Mouse (Mus musculus): Measurements from ENCODE around the gene Ddx18. TPM values are rescaled to one million over a fixed set of nuclear protein-coding genes. Genes with fewer than 3 reads are reported as not detected.

The Ddx18 gene
- polyA plus RNA-seq (2012; rRNA removed), result 30.1 and 32.1 TPM in 2 replicates

GRCm38 (mm10) chr1:121567521-121568489, at the start of gene Ddx18:
TSS of gene Ddx18 (minus strand) at chr1:121567989.
- no peaks in the 10 kb centered on the region for H3K27me3 ChIP-seq (ENCODE audit: control insufficient read depth, insufficient read depth, low read length)
- peaks cover 2% of the 10 kb centered on the region; the same call in 1 of the 2 replicates for H3K4me1 ChIP-seq (ENCODE audit: control insufficient read depth, insufficient read depth, insufficient read length)
- peak; percentile 87 to 94 for DNase-seq (ENCODE audit: low read depth in 1 of 2, low spot score in 2 of 2)
- peak within 1 kb of the TSS; percentile 82 for H3K4me3 ChIP-seq (ENCODE audit: extremely low read depth, insufficient read depth, insufficient read length)
- WGBS, result 7% methylated on average over 53 of the region's 53 CpGs
- H3K27ac ChIP-seq (ENCODE audit: insufficient read depth, low read length), result peak within 1 kb of the TSS; percentile 67
- H3K36me3 ChIP-seq (ENCODE audit: control insufficient read depth, insufficient read depth, low read length), result peaks cover 9% of the 10 kb centered on the region
- no peak for TF ChIP-seq POLR2A (IDR thresholded peaks at IDR 0.05; ENCODE audit: low read depth, low read length)
- peak; percentile 85 for TF ChIP-seq CTCF (IDR thresholded peaks at IDR 0.05; ENCODE audit: extremely low read depth, insufficient read depth, insufficient read length, insufficient replicate concordance)

- no peak for DNase-seq (ENCODE audit: low read depth in 1 of 2, low spot score in 2 of 2)
- 49% methylated on average over 7 of the region's 7 CpGs for WGBS
- H3K4me3 ChIP-seq (ENCODE audit: extremely low read depth, insufficient read depth, insufficient read length), result no peak overlapping the region
- H3K36me3 ChIP-seq (ENCODE audit: control insufficient read depth, insufficient read depth, low read length), result no peaks in the 10 kb centered on the region
- H3K4me1 ChIP-seq (ENCODE audit: control insufficient read depth, insufficient read depth, insufficient read length), result no peaks in the 10 kb centered on the region
- H3K27ac ChIP-seq (ENCODE audit: insufficient read depth, low read length), result no peak overlapping the region
- TF ChIP-seq CTCF (IDR thresholded peaks at IDR 0.05; ENCODE audit: extremely low read depth, insufficient read depth, insufficient read length, insufficient replicate concordance) (no peak), POLR2A (IDR thresholded peaks at IDR 0.05; ENCODE audit: low read depth, low read length) (no peak)
- no peaks in the 10 kb centered on the region for H3K27me3 ChIP-seq (ENCODE audit: control insufficient read depth, insufficient read depth, low read length)
These were observed 40.2 kb upstream of the Ddx18 start for GRCm38 (mm10) chr1:121608000-121608399.

GRCm38 (mm10) chr1:121605118-121605517, 37.3 kb upstream of the Ddx18 start:
- Histone ChIP-seq H3K27ac (ENCODE audit: insufficient read depth, low read length) (no peak overlapping the region), H3K4me3 (ENCODE audit: extremely low read depth, insufficient read depth, insufficient read length) (no peak overlapping the region)

GRCm38 (mm10) chr1:121601893-121602292, 34.1 kb upstream of the Ddx18 start:
- 85% methylated on average over 6 of the region's 6 CpGs for WGBS
- no peaks in the 10 kb centered on the region for H3K27me3 ChIP-seq (ENCODE audit: control insufficient read depth, insufficient read depth, low read length)
- no peaks in the 10 kb centered on the region for H3K4me1 ChIP-seq (ENCODE audit: control insufficient read depth, insufficient read depth, insufficient read length)
- TF ChIP-seq CTCF (IDR thresholded peaks at IDR 0.05; ENCODE audit: extremely low read depth, insufficient read depth, insufficient read length, insufficient replicate concordance), result no peak
- no peak for TF ChIP-seq POLR2A (IDR thresholded peaks at IDR 0.05; ENCODE audit: low read depth, low read length)
- no peaks in the 10 kb centered on the region for H3K36me3 ChIP-seq (ENCODE audit: control insufficient read depth, insufficient read depth, low read length)
- DNase-seq (ENCODE audit: low read depth in 1 of 2, low spot score in 2 of 2), result no peak
- H3K27ac ChIP-seq (ENCODE audit: insufficient read depth, low read length), result no peak overlapping the region
- no peak overlapping the region for H3K4me3 ChIP-seq (ENCODE audit: extremely low read depth, insufficient read depth, insufficient read length)

More at GRCm38 (mm10) chr1:121605118-121605517, 37.3 kb upstream of the Ddx18 start:
- TF ChIP-seq CTCF (IDR thresholded peaks at IDR 0.05; ENCODE audit: extremely low read depth, insufficient read depth, insufficient read length, insufficient replicate concordance) (no peak), POLR2A (IDR thresholded peaks at IDR 0.05; ENCODE audit: low read depth, low read length) (no peak)
- no peaks in the 10 kb centered on the region for H3K36me3 ChIP-seq (ENCODE audit: control insufficient read depth, insufficient read depth, low read length)
- no peak for DNase-seq (ENCODE audit: low read depth in 1 of 2, low spot score in 2 of 2)
- WGBS, result 78% methylated on average over 6 of the region's 6 CpGs
- no peaks in the 10 kb centered on the region for H3K4me1 ChIP-seq (ENCODE audit: control insufficient read depth, insufficient read depth, insufficient read length)
- no peaks in the 10 kb centered on the region for H3K27me3 ChIP-seq (ENCODE audit: control insufficient read depth, insufficient read depth, low read length)

GRCm38 (mm10) chr1:121601084-121601483, 33.3 kb upstream of the Ddx18 start:
- no peak for TF ChIP-seq POLR2A (IDR thresholded peaks at IDR 0.05; ENCODE audit: low read depth, low read length)
- TF ChIP-seq CTCF (IDR thresholded peaks at IDR 0.05; ENCODE audit: extremely low read depth, insufficient read depth, insufficient read length, insufficient replicate concordance), result no peak
- H3K27ac ChIP-seq (ENCODE audit: insufficient read depth, low read length), result no peak overlapping the region
- no peak overlapping the region for H3K4me3 ChIP-seq (ENCODE audit: extremely low read depth, insufficient read depth, insufficient read length)
- 29% methylated on average over 1 of the region's 1 CpGs for WGBS
- no peaks in the 10 kb centered on the region for H3K36me3 ChIP-seq (ENCODE audit: control insufficient read depth, insufficient read depth, low read length)
- DNase-seq (ENCODE audit: low read depth in 1 of 2, low spot score in 2 of 2), result no peak
- H3K27me3 ChIP-seq (ENCODE audit: control insufficient read depth, insufficient read depth, low read length), result no peaks in the 10 kb centered on the region
- H3K4me1 ChIP-seq (ENCODE audit: control insufficient read depth, insufficient read depth, insufficient read length), result no peaks in the 10 kb centered on the region

- no peak overlapping the region for H3K4me3 ChIP-seq (ENCODE audit: extremely low read depth, insufficient read depth, insufficient read length)
- no peak overlapping the region for H3K27ac ChIP-seq (ENCODE audit: insufficient read depth, low read length)
- TF ChIP-seq CTCF (IDR thresholded peaks at IDR 0.05; ENCODE audit: extremely low read depth, insufficient read depth, insufficient read length, insufficient replicate concordance), result no peak
- TF ChIP-seq POLR2A (IDR thresholded peaks at IDR 0.05; ENCODE audit: low read depth, low read length), result no peak
- no peaks in the 10 kb centered on the region for H3K36me3 ChIP-seq (ENCODE audit: control insufficient read depth, insufficient read depth, low read length)
- no peak for DNase-seq (ENCODE audit: low read depth in 1 of 2, low spot score in 2 of 2)
- H3K27me3 ChIP-seq (ENCODE audit: control insufficient read depth, insufficient read depth, low read length), result no peaks in the 10 kb centered on the region
- no peaks in the 10 kb centered on the region for H3K4me1 ChIP-seq (ENCODE audit: control insufficient read depth, insufficient read depth, insufficient read length)
- 26% methylated on average over 3 of the region's 3 CpGs for WGBS
These were observed 30.6 kb upstream of the Ddx18 start for GRCm38 (mm10) chr1:121598421-121598820.
